Mouse (Mus musculus): ENCODE results near the gene Sim2.

Sim2 gene

GRCm38 (mm10) chr16:94095109-94095822 lies 10.5 kb downstream of the Sim2 start:
- no peak for DNase-seq (ENCODE audit: low read depth, low spot score)

GRCm38 (mm10) chr16:94096479-94096878 lies 11.7 kb downstream of the Sim2 start:
- no peak for DNase-seq (ENCODE audit: low read depth, low spot score)

GRCm38 (mm10) chr16:94097724-94098455 lies 13.2 kb downstream of the Sim2 start:
- DNase-seq (ENCODE audit: low read depth, low spot score), result no peak

- DNase-seq (ENCODE audit: low read depth, low spot score), result no peak
These were observed 28.4 kb downstream of the Sim2 start for GRCm38 (mm10) chr16:94113160-94113559.

- DNase-seq (ENCODE audit: low read depth, low spot score), result no peak
These were observed 30.0 kb downstream of the Sim2 start for GRCm38 (mm10) chr16:94114693-94115092.

- DNase-seq (ENCODE audit: low read depth, low spot score), result no peak
These were observed 32.6 kb downstream of the Sim2 start for GRCm38 (mm10) chr16:94117333-94117732.

GRCm38 (mm10) chr16:94118394-94118793 lies 33.7 kb downstream of the Sim2 start:
- no peak for DNase-seq (ENCODE audit: low read depth, low spot score)

GRCm38 (mm10) chr16:94122347-94122746 lies 37.6 kb downstream of the Sim2 start:
- DNase-seq (ENCODE audit: low read depth, low spot score), result no peak

- peak; percentile 60 for DNase-seq (ENCODE audit: low read depth, low spot score)
These were observed 38.5 kb downstream of the Sim2 start for GRCm38 (mm10) chr16:94123247-94123646.

- DNase-seq (ENCODE audit: low read depth, low spot score), result peak; percentile 27
These were observed 40.6 kb downstream of the Sim2 start for GRCm38 (mm10) chr16:94125172-94125981.

- DNase-seq (ENCODE audit: low read depth, low spot score), result no peak
These were observed 41.5 kb downstream of the Sim2 start for GRCm38 (mm10) chr16:94126200-94126599.

- no peak for DNase-seq (ENCODE audit: low read depth, low spot score)
These were observed 43.6 kb downstream of the Sim2 start for GRCm38 (mm10) chr16:94128236-94128835.

- DNase-seq (ENCODE audit: low read depth, low spot score), result no peak
These were observed 49.5 kb downstream of the Sim2 start for GRCm38 (mm10) chr16:94134218-94134617.

GRCm38 (mm10) chr16:94140746-94141145 lies 56.0 kb downstream of the Sim2 start:
- peak; percentile 47 for DNase-seq (ENCODE audit: low read depth, low spot score)

GRCm38 (mm10) chr16:94143325-94143724 lies 58.6 kb downstream of the Sim2 start:
- no peak for DNase-seq (ENCODE audit: low read depth, low spot score)

GRCm38 (mm10) chr16:94148139-94148538 lies 63.4 kb downstream of the Sim2 start:
- DNase-seq (ENCODE audit: low read depth, low spot score), result no peak

GRCm38 (mm10) chr16:94150125-94151103 lies 65.7 kb downstream of the Sim2 start:
- no peak for DNase-seq (ENCODE audit: low read depth, low spot score)

GRCm38 (mm10) chr16:94155041-94155653 lies 70.4 kb downstream of the Sim2 start:
- DNase-seq (ENCODE audit: low read depth, low spot score), result peak; percentile 89

- peak; percentile 4 for DNase-seq (ENCODE audit: low read depth, low spot score)
These were observed 73.1 kb downstream of the Sim2 start for GRCm38 (mm10) chr16:94157819-94158218.

GRCm38 (mm10) chr16:94162000-94162399 lies 77.3 kb downstream of the Sim2 start:
- DNase-seq (ENCODE audit: low read depth, low spot score), result no peak

Measured in brain, adult 2 months (tissue).